Comparison of ENCODE assay signal across 13 mouse cellular contexts in the genomic region with DNA sequence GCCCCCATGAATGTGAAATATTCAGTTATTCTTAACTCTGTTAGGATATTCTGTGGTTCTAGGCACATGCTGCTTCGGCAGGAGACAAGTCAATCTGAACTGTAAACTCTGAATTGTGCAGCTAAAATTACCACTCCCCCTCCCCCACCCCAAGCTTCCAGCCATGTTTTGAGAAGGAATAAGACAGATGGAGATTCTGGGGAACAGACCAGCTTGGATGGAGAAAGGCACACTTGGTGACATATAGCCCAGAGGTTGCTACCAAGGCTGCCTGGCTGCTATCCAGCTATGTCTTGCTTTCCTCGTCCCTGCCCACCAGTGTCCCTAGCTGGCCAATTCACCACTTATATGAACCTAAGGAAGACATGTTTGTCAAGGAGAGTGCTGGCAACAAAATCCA. TPM values are rescaled to one million over a fixed set of nuclear protein-coding genes. Genes with fewer than 3 reads are reported as not detected.
A peak's percentile ranks its signal among the peaks of the same experiment; 100 is the strongest.
DNase-seq lines count a peak whose midpoint lies in the region; ATAC-seq and TF ChIP-seq lines count a peak whose summit lies in the region.
"Had no signal": no experiment of that assay in that cellular context is flagged by ENCODE, and none has a peak within 500 bp of the region (broad histone marks: within the 10 kb centered on the region; RNA-seq: fewer than 3 reads in every experiment).

No protein-coding gene starts in this region.

- no peak overlapping the region for H3K4me3 ChIP-seq in lung, embryonic 14.5 days (ENCODE audit: low read depth, low read length)
- H3K4me3 ChIP-seq in lung, postnatal 0 days (ENCODE audit: low read depth, low read length), result no peak overlapping the region
- no peak overlapping the region for H3K4me3 ChIP-seq in embryonic facial prominence, embryonic 11.5 days (ENCODE audit: low read depth, low read length)
- H3K4me3 ChIP-seq in forebrain, embryonic 11.5 days (ENCODE audit: low read depth, low read length), result no peak overlapping the region
- H3K4me3 ChIP-seq in limb, embryonic 12.5 days (replicated peaks), result no peak overlapping the region
- H3K4me3 ChIP-seq: liver, embryonic 15.5 days had no signal

- H3K9me3 ChIP-seq in lung, embryonic 14.5 days (ENCODE audit: low read depth, low read length), result no peaks in the 10 kb centered on the region
- H3K9me3 ChIP-seq in lung, postnatal 0 days (ENCODE audit: low read length), result no peaks in the 10 kb centered on the region
- H3K9me3 ChIP-seq in embryonic facial prominence, embryonic 11.5 days (replicated peaks; ENCODE audit: control insufficient read depth, low read length), result no peaks in the 10 kb centered on the region
- no peaks in the 10 kb centered on the region for H3K9me3 ChIP-seq in forebrain, embryonic 11.5 days (ENCODE audit: control insufficient read depth, low read length)
- no peaks in the 10 kb centered on the region for H3K9me3 ChIP-seq in limb, embryonic 12.5 days
- H3K9me3 ChIP-seq: liver, embryonic 15.5 days had no signal

- ATAC-seq in lung, embryonic 14.5 days (ENCODE audit: insufficient read depth), result no peak
- no peak for ATAC-seq in lung, postnatal 0 days
- ATAC-seq in embryonic facial prominence, embryonic 11.5 days (replicated peaks; ENCODE audit: insufficient number of reproducible peaks, low FRiP score, low TSS enrichment, low read depth), result no peak
- ATAC-seq in forebrain, embryonic 11.5 days (replicated peaks; ENCODE audit: low FRiP score), result no peak
- ATAC-seq in limb, embryonic 12.5 days (ENCODE audit: insufficient number of reproducible peaks, insufficient read depth, low FRiP score, low TSS enrichment, low read depth), result no peak
- ATAC-seq: Patski had no signal

- H3K9ac ChIP-seq in lung, embryonic 14.5 days, result no peak overlapping the region
- H3K9ac ChIP-seq in lung, postnatal 0 days (replicated peaks; ENCODE audit: low read depth), result no peak overlapping the region
- H3K9ac ChIP-seq in embryonic facial prominence, embryonic 11.5 days (replicated peaks; ENCODE audit: low read length), result no peak overlapping the region
- no peak overlapping the region for H3K9ac ChIP-seq in forebrain, embryonic 11.5 days (ENCODE audit: low read length)
- no peak overlapping the region for H3K9ac ChIP-seq in limb, embryonic 12.5 days (replicated peaks)
- H3K9ac ChIP-seq: liver, embryonic 15.5 days had no signal

- DNase-seq in lung, embryonic 14.5 days, result peak; percentile 81
- DNase-seq in lung, postnatal 0 days (ENCODE audit: low spot score), result no peak
- DNase-seq in embryonic facial prominence, embryonic 11.5 days (ENCODE audit: low spot score), result peak; percentile 47
- no peak for DNase-seq in forebrain, embryonic 11.5 days (ENCODE audit: low spot score)
- no peak for DNase-seq in liver
- DNase-seq in frontal cortex, postnatal 36 days (ENCODE audit: low spot score in 2 of 2), result no peak
- DNase-seq: adrenal gland, adult 8-10 months; cerebellum, adult 11 months; kidney, postnatal 25 days had no signal

- no peaks in the 10 kb centered on the region for H3K27me3 ChIP-seq in lung, embryonic 14.5 days (ENCODE audit: insufficient read depth, low read length)
- no peaks in the 10 kb centered on the region for H3K27me3 ChIP-seq in lung, postnatal 0 days (replicated peaks; ENCODE audit: insufficient read depth, low read length)
- H3K27me3 ChIP-seq in embryonic facial prominence, embryonic 11.5 days (ENCODE audit: control insufficient read depth, insufficient read depth, low read length), result no peaks in the 10 kb centered on the region
- H3K27me3 ChIP-seq in forebrain, embryonic 11.5 days (ENCODE audit: control insufficient read depth, insufficient read depth, low read length), result no peaks in the 10 kb centered on the region
- H3K27me3 ChIP-seq in limb, embryonic 12.5 days, result no peaks in the 10 kb centered on the region
- H3K27me3 ChIP-seq: CH12.LX, Patski had no signal

- peak overlapping the region; percentile 77 for H3K27ac ChIP-seq in lung, embryonic 14.5 days (ENCODE audit: low read depth)
- H3K27ac ChIP-seq in lung, postnatal 0 days (ENCODE audit: low read length), result no peak overlapping the region
- H3K27ac ChIP-seq in embryonic facial prominence, embryonic 11.5 days (replicated peaks; ENCODE audit: low read depth, low read length), result 0 out of 2 replicates have a peak overlapping the region, but pooled peaks have one; percentile 16
- peak overlapping the region; percentile 53 for H3K27ac ChIP-seq in forebrain, embryonic 11.5 days (ENCODE audit: low read depth, low read length)
- peak overlapping the region; percentile 68 for H3K27ac ChIP-seq in limb, embryonic 12.5 days
- H3K27ac ChIP-seq: liver, embryonic 15.5 days had no signal

- no peak overlapping the region for H3K4me2 ChIP-seq in lung, embryonic 14.5 days
- no peak overlapping the region for H3K4me2 ChIP-seq in lung, postnatal 0 days (replicated peaks; ENCODE audit: low read depth, low read length)
- no peak overlapping the region for H3K4me2 ChIP-seq in embryonic facial prominence, embryonic 11.5 days (ENCODE audit: low read depth, low read length)
- no peak overlapping the region for H3K4me2 ChIP-seq in forebrain, embryonic 11.5 days (ENCODE audit: low read depth, low read length, severe bottlenecking)
- no peak overlapping the region for H3K4me2 ChIP-seq in limb, embryonic 12.5 days
- H3K4me2 ChIP-seq: liver, embryonic 15.5 days had no signal

- TF ChIP-seq EP300 in lung, postnatal 0 days (IDR thresholded peaks at IDR 0.05), result no peak

- no peaks in the 10 kb centered on the region for H3K36me3 ChIP-seq in lung, embryonic 14.5 days (ENCODE audit: insufficient read depth)
- H3K36me3 ChIP-seq in lung, postnatal 0 days (ENCODE audit: insufficient read depth, low read length), result no peaks in the 10 kb centered on the region
- no peaks in the 10 kb centered on the region for H3K36me3 ChIP-seq in embryonic facial prominence, embryonic 11.5 days (replicated peaks; ENCODE audit: control insufficient read depth, insufficient read depth, low read depth, low read length)
- no peaks in the 10 kb centered on the region for H3K36me3 ChIP-seq in forebrain, embryonic 11.5 days (ENCODE audit: control insufficient read depth, insufficient read depth, low read length)
- H3K36me3 ChIP-seq in limb, embryonic 12.5 days, result no peaks in the 10 kb centered on the region
- H3K36me3 ChIP-seq: liver, embryonic 15.5 days had no signal

- WGBS in lung, embryonic 14.5 days, result 22% methylated on average over 2 of the region's 2 CpGs
- 32% methylated on average over 2 of the region's 2 CpGs for WGBS in lung, postnatal 0 days
- 54% methylated on average over 2 of the region's 2 CpGs for WGBS in embryonic facial prominence, embryonic 11.5 days
- 79% methylated on average over 2 of the region's 2 CpGs for WGBS in forebrain, embryonic 11.5 days
- WGBS in limb, embryonic 12.5 days, result 48% methylated on average over 2 of the region's 2 CpGs

- TF ChIP-seq CTCF in lung, embryonic 14.5 days (IDR thresholded peaks at IDR 0.05; ENCODE audit: low read depth), result no peak
- TF ChIP-seq CTCF in lung, postnatal 0 days (IDR thresholded peaks at IDR 0.05), result no peak

- peaks cover 43% of the 10 kb centered on the region for H3K4me1 ChIP-seq in lung, embryonic 14.5 days (ENCODE audit: insufficient read depth)
- H3K4me1 ChIP-seq in lung, postnatal 0 days (ENCODE audit: insufficient read depth, low read depth, low read length), result peaks cover 18% of the 10 kb centered on the region; the same call in 1 of the 2 replicates
- H3K4me1 ChIP-seq in embryonic facial prominence, embryonic 11.5 days (ENCODE audit: control insufficient read depth, insufficient read depth, low read length), result peaks cover 10% of the 10 kb centered on the region
- peaks cover 29% of the 10 kb centered on the region for H3K4me1 ChIP-seq in forebrain, embryonic 11.5 days (replicated peaks; ENCODE audit: control insufficient read depth, insufficient read depth, low read length)
- H3K4me1 ChIP-seq in limb, embryonic 12.5 days (replicated peaks), result peaks cover 65% of the 10 kb centered on the region

RNA-seq across cellular contexts. Expression of a gene that starts 30.3 kb away (rescaled TPM):
- polyA plus RNA-seq in lung, embryonic 14.5 days (2014; fragmentation: Nextera tagmentation; extraction: Ambion mirVana), result 86.6 and 86.9 TPM in 2 replicates
- polyA plus RNA-seq in lung, postnatal 0 days (2015; fragmentation: Nextera tagmentation; extraction: Ambion mirVana), result 92.8 and 116 TPM in 2 replicates
- 59.1 and 63.7 TPM in 2 replicates for polyA plus RNA-seq in embryonic facial prominence, embryonic 11.5 days (2014; fragmentation: Nextera tagmentation; extraction: Ambion mirVana)
- 78.5 and 88.6 TPM in 2 replicates for polyA plus RNA-seq in forebrain, embryonic 11.5 days (2014; fragmentation: Nextera tagmentation; extraction: Ambion mirVana)
- 119 and 120 TPM in 2 replicates for polyA plus RNA-seq in limb, embryonic 12.5 days (2016; fragmentation: Nextera tagmentation; extraction: Ambion mirVana)

Comparison
In these comparisons a context has a peak if more than half of its experiments do, and no peak if none do; other contexts are left out.
1. DNase-seq: peak in lung, embryonic 14.5 days (single experiment) and embryonic facial prominence, embryonic 11.5 days (single experiment); none in lung, postnatal 0 days (single experiment), forebrain, embryonic 11.5 days (single experiment), liver (single experiment) and frontal cortex, postnatal 36 days (0 of 2).